Mouse (Mus musculus) kidney, adult 9 months (tissue): ENCODE measurements around the gene Prrt1.
A peak's percentile ranks its signal among the peaks of the same experiment; 100 is the strongest.

Source experiments
- DNase-seq: peaks from one replicate; pipeline ENCODE4 v3.0.0; 2022

Prrt1 gene

DNA sequence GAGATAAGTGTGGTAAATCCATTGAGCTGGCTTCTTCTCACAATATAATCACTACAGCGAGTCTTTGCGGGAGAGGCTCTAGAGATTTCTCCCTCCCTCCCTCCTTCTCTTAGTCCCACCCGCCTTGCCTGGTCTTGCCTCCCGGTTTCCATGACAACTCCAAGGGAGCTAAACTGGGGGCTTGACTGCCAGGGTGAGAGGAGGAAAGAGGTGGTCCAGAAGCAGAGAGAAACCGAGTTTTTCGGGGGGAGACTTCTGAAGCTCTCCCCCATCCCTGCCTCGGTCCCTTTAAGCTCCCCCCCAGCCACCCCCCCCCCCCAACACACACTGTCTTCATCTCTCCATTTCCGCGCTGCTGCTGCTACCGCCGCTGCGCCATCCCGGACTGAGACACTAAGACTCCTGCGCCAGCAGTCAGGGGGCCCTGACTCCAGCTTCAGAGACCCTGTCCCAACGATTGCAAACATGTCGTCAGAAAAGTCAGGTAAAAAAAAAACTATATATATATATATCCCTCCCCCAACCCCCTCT, at the start of gene Prrt1:
Gene Prrt1, plus strand, starts transcription at position 313 of the 531 bp plus-strand sequence.
- no peak for DNase-seq

DNA sequence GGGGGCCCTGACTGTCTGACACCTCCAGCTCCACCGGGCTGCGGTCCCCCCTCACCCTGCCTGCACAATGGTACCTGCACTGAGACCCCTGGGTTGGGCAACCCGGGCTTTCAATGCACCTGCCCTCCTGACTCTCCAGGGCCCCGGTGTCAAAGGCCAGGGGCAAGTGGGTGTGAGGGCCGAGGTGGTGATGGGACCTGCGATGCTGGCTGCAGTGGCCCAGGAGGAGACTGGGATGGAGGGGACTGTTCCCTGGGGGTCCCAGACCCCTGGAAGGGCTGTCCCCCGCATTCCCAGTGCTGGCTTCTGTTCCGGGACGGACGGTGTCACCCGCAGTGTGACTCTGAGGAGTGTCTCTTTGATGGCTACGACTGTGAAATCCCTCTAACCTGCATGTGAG, 46.8 kb upstream of the Prrt1 start:
- no peak for DNase-seq

DNA sequence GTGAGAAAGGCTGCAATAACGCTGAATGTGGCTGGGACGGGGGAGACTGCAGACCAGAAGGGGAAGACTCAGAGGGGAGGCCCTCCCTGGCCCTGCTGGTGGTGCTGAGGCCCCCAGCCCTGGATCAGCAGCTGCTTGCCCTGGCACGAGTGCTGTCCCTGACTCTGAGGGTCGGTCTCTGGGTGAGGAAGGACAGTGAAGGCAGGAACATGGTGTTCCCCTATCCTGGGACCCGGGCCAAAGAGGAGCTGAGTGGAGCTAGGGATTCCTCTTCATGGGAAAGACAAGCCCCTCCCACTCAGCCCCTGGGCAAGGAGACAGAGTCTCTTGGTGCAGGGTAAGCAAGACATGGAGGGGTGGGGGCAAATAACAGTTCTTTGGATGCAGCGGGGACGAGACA, 45.9 kb upstream of the Prrt1 start:
- no peak for DNase-seq

DNA sequence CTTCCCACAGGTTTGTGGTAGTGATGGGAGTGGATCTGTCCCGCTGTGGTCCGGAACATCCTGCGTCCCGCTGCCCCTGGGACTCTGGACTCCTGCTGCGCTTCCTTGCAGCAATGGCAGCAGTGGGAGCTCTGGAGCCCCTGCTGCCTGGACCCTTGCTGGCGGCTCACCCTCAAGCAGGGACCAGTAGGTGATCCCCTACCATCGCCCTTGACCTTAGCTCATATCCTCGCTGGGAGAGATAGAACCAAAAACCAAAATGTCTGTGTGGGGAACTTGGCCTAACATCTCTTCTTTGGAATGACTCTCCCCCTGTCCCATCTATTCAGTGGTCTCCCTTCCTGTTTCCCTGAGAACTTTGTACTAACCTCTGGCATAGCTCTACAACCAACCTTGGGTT, 45.5 kb upstream of the Prrt1 start:
- DNase-seq = no peak

DNA sequence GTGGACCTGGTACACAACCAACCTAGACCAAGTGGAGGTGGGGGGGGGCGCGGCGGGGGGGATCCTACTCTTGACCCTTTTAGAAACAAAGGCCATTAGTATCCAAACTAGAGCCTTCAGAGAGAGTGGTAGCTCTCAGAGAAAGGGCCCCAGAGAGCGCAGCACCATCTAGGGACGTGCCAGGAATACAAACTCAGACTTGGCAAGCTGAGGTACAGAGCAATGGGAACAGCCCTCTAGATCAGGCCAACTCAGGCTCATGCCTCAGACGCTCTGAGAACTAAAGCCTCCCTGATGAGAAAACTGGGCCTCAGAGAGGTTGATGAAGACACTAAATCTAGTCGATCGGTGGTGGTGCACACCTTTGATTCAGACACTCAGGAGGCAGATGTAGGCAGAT, 44.2 kb upstream of the Prrt1 start:
- no peak for DNase-seq

DNA sequence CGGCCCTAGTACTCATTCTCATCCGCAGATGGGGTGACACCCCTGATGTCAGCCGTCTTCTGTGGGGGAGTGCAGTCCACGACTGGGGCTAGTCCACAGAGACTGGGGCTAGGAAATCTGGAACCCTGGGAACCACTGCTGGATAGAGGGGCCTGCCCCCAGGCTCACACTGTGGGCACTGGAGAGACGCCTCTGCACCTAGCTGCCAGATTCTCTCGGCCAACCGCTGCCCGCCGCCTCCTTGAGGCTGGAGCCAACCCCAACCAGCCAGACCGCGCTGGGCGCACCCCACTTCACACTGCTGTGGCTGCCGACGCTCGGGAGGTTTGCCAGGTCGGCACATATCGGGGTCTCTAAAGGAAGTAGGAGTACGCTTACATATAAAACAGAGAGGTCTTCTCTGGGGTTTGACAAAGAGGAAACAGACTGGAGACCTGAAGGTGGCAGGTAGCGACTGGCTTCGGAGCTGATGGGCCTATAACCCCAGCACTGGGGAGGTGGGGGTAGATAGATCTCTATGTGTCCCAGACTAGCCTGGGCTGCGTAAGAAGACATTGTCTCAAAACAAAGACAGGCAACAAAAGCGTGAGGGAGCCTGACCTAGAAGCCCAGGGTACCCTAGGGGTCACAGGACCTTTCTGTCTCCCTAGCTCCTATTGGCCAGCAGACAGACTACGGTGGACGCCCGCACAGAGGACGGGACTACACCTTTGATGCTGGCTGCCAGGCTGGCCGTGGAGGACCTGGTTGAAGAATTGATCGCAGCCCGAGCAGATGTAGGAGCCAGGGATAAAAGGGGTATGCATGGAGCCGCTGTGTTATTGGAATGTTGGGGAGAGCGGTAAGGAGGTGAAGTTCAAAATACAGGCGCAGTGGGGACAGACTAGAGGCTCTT, 43.2 kb upstream of the Prrt1 start:
- peak; percentile 24 for DNase-seq

DNA sequence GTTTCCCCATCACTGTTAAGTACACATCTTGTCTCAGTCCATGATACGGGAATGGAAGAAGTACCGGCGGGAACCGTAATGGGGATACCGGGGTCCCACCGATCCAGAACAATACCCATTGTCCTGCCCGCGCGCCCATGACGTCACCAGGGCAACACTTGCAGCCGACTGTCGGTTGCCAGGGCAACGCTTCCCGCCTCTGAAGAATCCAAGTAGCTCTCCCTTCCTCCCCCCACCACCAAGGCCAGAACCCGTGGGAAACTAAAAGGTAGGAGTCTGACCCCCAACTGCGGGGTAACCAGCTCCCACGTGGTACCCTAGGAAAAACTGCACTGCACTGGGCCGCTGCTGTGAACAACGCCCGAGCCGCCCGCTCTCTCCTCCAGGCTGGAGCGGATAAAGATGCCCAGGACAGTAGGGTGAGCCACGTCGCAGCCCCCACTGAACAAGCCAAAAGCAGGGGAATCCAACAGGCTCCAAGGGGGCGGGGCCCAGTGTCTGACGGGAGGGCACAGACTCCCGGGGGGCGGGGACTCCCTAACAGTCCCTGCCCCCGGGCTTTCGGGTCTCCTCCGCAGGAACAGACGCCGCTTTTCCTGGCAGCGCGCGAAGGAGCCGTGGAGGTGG, 42.4 kb upstream of the Prrt1 start:
- peak; percentile 81 for DNase-seq

DNA sequence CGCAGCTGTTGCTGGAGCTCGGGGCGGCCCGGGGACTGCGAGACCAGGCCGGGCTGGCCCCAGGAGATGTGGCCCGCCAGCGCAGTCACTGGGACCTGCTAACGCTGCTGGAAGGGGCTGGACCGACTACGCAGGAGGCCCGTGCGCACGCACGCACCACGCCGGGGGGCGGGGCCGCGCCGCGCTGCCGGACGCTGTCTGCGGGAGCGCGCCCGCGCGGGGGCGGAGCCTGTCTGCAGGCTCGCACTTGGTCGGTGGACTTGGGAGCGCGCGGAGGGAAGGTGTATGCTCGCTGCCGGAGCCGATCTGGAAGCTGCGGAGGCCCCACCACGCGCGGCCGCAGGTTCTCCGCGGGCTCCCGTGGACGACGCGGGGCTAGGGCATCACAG, 41.9 kb upstream of the Prrt1 start:
- peak; percentile 98 for DNase-seq

DNA sequence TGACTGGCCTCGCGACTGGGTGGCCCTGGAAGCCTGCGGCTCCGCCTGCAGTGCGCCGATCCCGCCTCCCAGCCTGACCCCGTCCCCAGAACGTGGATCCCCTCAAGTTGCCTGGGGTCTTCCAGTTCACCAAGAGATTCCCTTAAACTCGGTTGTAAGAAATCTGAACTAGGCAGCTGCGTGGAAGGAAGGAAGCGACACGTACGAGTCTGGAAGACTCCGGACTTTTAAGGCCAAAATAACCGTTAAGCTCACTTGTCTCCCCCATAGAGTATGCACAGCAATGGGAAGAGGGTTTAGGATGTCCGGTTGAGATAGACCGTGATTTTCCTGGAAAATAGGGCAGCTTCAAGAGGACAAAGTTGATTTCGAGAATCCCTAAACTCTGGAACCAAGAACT, 41.5 kb upstream of the Prrt1 start:
- no peak for DNase-seq

DNA sequence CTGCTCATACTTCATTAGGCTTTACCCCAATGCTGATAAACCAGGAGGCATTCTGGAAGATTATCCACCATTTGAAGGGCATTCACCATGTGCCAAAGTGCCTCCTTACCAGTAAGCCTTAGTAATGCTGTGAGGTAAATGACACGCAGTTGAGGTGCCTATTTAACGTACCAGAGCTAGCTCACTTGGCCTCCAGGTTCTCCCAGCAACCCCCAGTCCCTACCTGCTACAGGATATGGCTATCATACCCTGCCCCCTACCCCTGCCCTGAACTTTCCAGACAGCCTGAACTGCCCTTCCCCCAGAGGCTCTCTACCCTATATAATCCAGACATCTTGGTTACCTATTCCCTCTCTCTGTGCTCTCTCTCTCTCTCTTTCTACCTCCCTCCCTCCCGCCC, 40.6 kb upstream of the Prrt1 start:
- no peak for DNase-seq

DNA sequence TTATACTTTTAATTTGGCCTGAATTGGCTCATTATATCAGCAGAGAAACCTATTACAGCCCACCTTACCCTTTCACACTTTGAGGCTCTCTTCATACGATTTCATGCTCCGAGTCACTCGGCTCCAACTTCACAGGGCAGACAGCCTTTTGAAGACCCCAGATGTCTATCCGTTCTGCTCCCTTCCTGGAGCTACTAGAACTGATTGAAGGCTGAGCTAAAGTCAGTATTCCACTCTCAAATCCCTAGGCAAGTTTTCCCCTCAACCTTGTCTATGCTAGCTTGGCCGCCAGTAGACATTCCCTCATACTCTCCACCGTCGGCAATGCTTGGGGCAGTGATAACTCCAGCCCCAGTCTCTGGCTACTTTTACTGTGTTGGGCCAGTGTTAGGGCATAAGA, 40.1 kb upstream of the Prrt1 start:
- no peak for DNase-seq

DNA sequence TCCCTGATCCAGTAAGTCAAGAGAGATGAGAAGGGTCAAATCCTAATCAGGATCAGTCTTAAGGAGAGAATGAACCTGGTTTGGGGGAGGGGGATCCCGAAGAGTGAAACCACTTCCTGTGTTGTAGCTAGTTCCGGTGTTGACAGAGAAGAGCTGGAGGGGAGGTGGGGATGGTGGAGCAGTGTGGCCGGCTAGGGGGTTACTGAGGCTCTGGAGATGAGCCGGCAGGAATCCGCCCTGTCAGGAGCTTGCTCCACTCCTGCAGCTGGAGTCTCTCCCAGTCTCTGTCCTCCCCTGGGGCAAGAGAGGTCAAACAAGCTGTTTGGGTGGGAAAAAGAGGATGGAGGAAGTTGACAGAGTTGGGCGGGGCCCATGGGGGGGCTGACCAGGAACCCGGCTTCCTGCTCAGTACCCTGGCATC, 39.6 kb upstream of the Prrt1 start, which contains the start of gene Gpsm3:
Gene Gpsm3, plus strand, starts transcription at position 126 of the 421 bp plus-strand sequence.
- DNase-seq = no peak

DNA sequence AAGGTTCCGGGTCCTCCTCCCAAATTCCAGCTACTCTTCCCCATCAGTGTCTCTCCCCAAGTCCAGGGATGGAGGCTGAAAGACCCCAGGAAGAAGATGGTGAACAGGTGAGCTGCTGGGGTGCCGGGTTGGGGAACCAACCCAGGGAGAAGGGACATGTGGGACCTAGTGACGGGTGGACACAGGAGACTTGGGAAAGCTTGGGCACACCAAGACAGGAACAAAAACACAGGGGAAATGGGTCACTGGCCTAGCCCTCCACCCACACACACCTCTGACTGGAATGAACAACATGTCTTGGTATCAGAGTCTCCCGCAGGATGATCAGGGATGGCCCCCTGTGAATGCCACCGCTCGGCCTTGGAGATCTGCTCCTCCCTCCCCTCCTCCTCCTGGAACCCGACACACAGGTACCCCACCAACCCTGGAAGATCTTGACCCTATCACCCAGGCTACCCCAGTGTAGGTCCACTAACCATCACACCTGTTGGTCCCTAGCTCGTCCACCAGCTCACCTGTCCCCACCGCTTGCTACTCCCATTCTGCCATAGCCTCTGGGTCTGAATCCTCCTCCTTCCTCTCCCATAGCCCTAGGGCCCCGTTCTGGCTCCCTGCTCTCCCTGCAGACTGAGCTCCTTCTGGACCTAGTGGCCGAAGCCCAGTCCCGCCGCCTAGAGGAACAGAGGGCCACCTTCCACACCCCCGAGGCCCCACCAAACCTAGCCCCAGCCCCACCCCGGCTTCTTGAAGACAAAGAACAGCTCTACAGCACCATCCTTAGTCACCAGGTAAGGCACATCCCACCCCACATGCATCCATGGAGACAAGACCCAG, 39.0 kb upstream of the Prrt1 start:
- no peak for DNase-seq

DNA sequence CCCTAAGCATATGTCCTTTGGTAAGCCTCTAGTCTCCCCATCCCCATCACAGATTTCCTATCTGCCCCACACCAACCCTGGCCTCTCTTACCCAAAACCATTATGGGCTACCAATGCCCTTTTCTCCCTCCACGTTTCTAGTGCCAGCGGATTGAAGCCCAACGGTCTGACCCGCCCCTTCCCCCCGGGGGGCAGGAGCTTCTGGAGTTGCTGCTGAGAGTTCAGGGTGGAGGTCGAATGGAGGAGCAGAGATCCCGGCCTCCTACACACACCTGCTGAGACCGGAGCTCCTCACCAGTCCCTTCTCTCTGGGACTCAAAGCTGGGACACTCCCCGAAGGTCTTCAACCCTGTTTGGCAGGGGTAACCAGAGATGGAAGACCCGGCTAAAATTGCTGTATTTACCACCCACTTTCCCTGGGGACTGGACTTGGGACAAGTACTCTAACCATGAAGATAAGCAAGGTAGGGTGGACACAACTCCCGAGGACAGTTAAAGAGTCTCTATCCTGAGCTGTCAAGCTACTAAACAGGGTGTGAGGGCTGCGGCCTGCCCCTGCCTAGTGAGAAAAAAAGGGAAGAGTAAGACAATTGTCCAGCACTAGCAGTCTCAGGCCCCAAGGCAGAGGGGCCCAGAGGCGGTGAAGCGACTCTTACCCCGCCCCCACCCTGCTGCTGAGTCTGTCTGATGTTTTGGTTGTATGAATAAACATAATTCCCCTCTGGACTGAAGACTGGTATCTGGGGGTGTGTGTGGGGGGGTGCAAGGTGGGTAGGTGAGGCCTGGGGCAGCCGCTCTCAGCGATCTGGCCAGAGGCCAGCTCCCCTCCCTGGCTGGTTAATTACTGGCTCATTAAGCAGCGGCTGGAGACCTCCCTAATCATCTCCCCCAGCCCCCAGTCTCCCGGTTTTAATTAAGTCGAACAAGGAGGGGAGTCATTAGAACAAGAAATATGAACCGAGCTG, 38.0 kb upstream of the Prrt1 start, which contains the start of gene Pbx2:
Gene Pbx2, plus strand, starts transcription at position 238 of the 965 bp plus-strand sequence.
- DNase-seq = no peak

DNA sequence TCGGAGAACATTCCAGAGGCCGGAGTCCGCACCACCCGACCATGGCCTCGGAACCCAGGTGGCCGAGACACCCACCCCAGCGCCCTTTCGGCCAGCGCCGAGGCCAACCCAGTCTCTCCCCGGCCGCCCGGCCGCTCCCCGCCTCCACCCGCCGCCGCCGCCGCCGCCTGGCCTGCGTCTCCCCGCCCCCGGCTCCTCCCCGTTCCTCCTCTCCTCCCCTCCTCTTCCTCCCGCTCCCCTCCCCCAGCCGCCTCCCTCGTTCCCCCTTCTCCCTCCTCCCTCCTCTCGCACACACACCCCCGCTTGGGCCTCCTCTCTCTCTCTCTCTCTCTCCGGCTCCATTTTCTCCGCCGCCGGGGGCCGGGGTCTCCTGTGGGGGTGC, 37.3 kb upstream of the Prrt1 start:
- DNase-seq = peak; percentile 82

DNA sequence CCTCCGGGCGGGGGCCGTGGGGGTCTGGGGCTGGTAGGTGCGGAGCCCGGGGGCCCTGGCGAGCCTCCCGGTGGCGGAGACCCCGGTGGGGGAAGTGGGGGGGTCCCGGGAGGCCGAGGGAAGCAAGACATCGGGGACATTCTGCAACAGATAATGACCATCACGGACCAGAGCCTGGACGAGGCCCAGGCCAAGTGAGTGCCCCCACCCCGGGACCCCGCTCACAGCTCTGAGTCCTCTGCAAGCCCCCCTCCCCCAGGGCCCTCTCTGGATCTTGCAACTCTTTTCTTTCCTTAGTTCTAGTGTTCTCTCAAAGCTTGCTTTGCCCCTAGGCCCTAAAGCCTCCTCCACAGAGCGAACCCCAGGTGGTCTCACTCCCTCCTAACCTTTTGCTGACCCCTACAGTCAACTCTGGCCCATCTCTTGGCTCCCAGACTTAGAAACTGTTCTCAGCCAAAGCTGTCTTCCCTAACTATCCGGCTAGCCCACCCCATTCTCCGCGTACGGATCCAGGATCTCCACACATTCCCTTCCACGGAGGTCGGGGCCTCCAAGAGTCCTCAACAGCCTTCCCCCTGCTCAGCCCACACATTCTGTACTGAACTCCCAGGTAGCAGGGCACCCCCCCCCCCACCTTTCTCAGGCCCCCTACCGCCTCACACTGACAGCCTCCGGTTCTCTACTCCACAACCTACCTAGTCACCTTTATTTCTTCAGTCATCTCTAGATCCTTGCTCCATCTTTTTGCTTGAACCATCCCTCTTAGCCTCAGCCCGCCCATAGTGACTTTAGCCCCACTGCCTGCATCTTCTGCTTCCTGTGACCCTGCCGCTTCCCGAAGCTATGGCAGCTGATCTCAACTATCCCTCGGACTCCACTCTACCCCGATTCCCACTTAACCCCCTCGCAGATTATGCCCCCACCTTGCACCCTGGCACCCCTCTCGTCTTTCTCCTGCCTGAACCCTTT, 36.5 kb upstream of the Prrt1 start:
- no peak for DNase-seq

DNA sequence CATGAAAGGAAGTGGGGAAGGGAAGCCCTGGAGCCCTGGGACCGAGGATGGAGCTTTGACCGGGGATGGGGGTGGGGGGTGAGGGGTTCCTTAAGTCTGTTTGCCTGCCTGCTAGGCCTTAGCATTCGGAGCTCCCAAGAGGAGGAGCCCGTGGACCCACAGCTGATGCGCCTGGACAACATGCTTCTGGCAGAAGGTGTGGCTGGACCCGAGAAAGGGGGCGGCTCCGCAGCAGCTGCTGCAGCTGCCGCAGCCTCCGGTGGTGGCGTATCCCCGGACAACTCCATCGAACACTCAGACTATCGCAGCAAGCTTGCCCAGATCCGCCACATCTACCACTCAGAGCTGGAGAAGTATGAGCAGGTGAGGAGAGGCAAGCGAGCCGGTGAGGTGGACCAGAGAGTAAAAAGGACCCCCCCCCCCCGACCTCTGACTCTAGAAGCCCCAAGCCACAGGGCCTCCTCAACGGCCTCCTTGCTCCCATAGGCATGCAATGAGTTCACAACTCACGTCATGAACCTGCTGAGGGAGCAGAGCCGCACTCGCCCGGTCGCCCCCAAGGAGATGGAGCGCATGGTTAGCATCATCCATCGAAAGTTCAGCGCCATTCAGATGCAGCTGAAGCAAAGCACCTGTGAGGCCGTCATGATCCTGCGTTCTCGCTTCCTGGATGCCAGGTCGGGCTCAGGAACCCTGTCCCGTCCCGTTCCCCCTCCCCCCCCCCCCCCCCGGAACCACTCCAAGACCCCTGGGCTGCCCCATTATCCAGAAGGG, 35.4 kb upstream of the Prrt1 start:
- DNase-seq = no peak

DNA sequence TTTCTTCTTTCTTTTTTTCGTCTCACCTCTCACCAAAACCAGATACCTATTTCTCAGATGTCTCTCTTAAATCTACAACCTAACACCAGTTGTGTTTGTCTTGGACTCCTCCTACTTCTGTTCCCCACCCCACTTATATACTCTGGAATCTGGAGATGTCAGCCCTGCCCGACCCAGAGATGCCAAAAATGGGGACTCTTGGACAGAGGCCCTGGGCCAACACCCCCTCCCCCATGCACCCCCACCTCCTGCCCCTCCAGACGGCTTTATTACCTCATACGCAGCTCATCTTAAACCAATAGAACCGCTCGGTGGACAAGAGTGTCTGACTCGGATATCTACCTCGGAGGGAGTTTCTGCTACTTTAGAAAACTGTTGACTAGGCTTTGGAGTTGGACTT, 33.2 kb upstream of the Prrt1 start:
- DNase-seq = no peak

DNA sequence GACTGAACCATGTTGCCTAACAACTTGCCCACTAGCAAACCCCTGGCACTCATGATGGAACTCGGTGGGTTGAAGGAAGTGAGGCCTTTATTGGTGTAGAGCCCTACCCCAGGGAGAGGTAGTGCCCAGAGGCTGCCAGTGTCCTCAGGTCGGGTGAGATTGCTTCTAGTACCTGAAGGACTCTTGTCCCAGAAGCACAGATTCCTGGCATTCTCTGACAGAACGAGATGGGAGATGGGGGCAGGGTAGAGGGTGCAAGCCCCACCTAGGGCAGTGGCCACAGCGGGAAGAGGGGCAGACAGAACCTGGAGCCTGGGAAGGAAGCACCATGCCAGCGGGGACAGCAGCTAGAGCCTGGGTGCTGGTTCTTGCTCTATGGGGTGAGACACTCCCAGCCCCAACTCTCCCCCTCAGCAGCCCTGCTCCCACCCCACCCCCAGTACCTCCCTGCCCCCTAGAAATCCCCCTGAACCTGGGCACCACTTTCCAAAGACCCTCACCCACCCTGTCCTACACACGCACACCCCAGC, 31.7 kb upstream of the Prrt1 start, which contains the start of gene Ager:
Gene Ager, plus strand, starts transcription at position 297 of the 530 bp plus-strand sequence.
- no peak for DNase-seq
